Mouse (Mus musculus) forebrain, postnatal 0 days (tissue): Measurements from ENCODE around the gene Pik3r2. TPM values are rescaled to one million over a fixed set of nuclear protein-coding genes. Genes with fewer than 3 reads are reported as not detected.

Experiments
- ATAC-seq: fragments of 200-750 bp; cut with Nextera tagmentation; 2 replicates; pipeline ENCODE4 v1.8.0; 2017; ENCODE audit warnings: mild to moderate bottlenecking, moderate library complexity
- DNase-seq: peaks from one replicate; pipeline ENCODE4 v3.0.0-alpha.2; 2015
- H3K27ac ChIP-seq: fragments of 300-500 bp; sonication (generic); 2 replicates; pipeline ENCODE4 v1.5.1; 2014; ENCODE audit warnings: low read depth, mild to moderate bottlenecking, antibody characterized with exemption, low read length, moderate library complexity, mixed read lengths
- H3K27me3 ChIP-seq: fragments of 300-500 bp; sonication (generic); 2 replicates; pipeline ENCODE4 v1.6.1; 2014; ENCODE audit warnings: mild to moderate bottlenecking, low read length, mixed read lengths; ENCODE audit not compliant: insufficient read depth
- H3K36me3 ChIP-seq: fragments of 300-500 bp; sonication (generic); 2 replicates; pipeline ENCODE4 v1.6.1; 2014; ENCODE audit warnings: mild to moderate bottlenecking, moderate library complexity; ENCODE audit not compliant: insufficient read depth
- H3K4me1 ChIP-seq: fragments of 300-500 bp; sonication (generic); 2 replicates; pipeline ENCODE4 v1.6.1; 2014; ENCODE audit warnings: antibody characterized with exemption; ENCODE audit not compliant: insufficient read depth
- H3K4me2 ChIP-seq: fragments of 300-500 bp; sonication (generic); 2 replicates; pipeline ENCODE4 v1.6.1; 2014; ENCODE audit warnings: low read depth, mild to moderate bottlenecking, moderate library complexity
- H3K4me3 ChIP-seq: fragments of 300-500 bp; sonication (generic); 2 replicates; pipeline ENCODE4 v1.5.1; 2014; ENCODE audit warnings: low read depth, low read length, mixed read lengths
- H3K9ac ChIP-seq: fragments of 300-500 bp; sonication (generic); 2 replicates; pipeline ENCODE4 v1.6.1; 2014; ENCODE audit warnings: mild to moderate bottlenecking
- H3K9me3 ChIP-seq: fragments of 300-500 bp; sonication (generic); 2 replicates; pipeline ENCODE4 v1.6.1; 2016; ENCODE audit warnings: low read length
- CTCF ChIP-seq: sonication (generic); IDR thresholded peaks from 2 replicates; pipeline ENCODE4 v1.5.1; 2016; ENCODE audit warnings: antibody characterized with exemption, control low read depth, low read depth
- WGBS: fragments of 180-500 bp; shearing (Covaris S2); extraction: QIAGEN DNeasy Blood & Tissue Kit; methylation state at CpG from one replicate; pipeline ENCODE4 v1.1.7; 2014; 5-methylcytosine and 5-hydroxymethylcytosine counted together
- microRNA-seq, 2 experiments: library from miRNA; unstranded; fragments of <30 nt; microRNA quantifications; one replicate each; pipeline ENCODE4; 2016
- polyA plus RNA-seq: library from polyadenylated mRNA; unstranded; fragments of >200 nt; fragmentation: Nextera tagmentation; extraction: Ambion mirVana; gene quantifications from 2 replicates; pipeline ENCODE4 v1.2.1, GENCODE M21; 2015
- total RNA-seq: library from RNA; depleted of rRNA; stranded (reverse); fragments of >200 nt; gene quantifications from 2 replicates; pipeline ENCODE4 v1.2.3, GENCODE M21; 2014; rRNA removed

The Pik3r2 gene
- total and polyA plus RNA-seq, 2 experiments from 2014 or later: 147 to 170 TPM

GRCm38 (mm10) chr8:70718297-70718696 lies 58.2 kb downstream of the Pik3r2 start, which contains the start of gene Gm3336:
Gm3336 (plus strand) TSS chr8:70718543.
- Histone ChIP-seq H3K36me3 (no peaks in the 10 kb centered on the region), H3K4me2 (no peak within 1 kb of the TSS; the same call in 1 of the 2 replicates), H3K4me1 (no peaks in the 10 kb centered on the region), H3K27me3 (0 out of 2 replicates have a peak, but pooled peaks cover 4% of the 10 kb centered on the region), H3K9ac (no peak within 1 kb of the TSS), H3K9me3 (no peaks in the 10 kb centered on the region), H3K27ac (no peak within 1 kb of the TSS), H3K4me3 (no peak within 1 kb of the TSS)
- peak; percentile 33 for DNase-seq
- WGBS: 1% methylated on average over 19 of the region's 19 CpGs
- peak; percentile 86 for TF ChIP-seq CTCF
- peak; percentile 52; the same call in 1 of the 2 replicates for ATAC-seq

Small RNA genes within 50 kb of the gene (microRNA-seq; reads per million reads assigned to microRNA genes)
- 0.85 to 1.9 reads per million in 2 experiments for gene Mir7240

Other genes with a start within 250 kb of the Pik3r2 start
- 559 and 592 TPM in 2 replicates for gene Fkbp8, start 249.0 kb downstream of the Pik3r2 start, total RNA-seq
- gene Fkbp8, start 249.0 kb downstream of the Pik3r2 start, polyA plus RNA-seq: 385 and 426 TPM in 2 replicates
- 39.1 and 43.5 TPM in 2 replicates for gene Kxd1, start 248.8 kb downstream of the Pik3r2 start, total RNA-seq
- 51.6 and 51.9 TPM in 2 replicates for gene Kxd1, start 248.8 kb downstream of the Pik3r2 start, polyA plus RNA-seq
- gene Ell, start 237.3 kb downstream of the Pik3r2 start, total RNA-seq: 16.2 and 18.4 TPM in 2 replicates
- gene Ell, start 237.3 kb downstream of the Pik3r2 start, polyA plus RNA-seq: 9.7 and 11.0 TPM in 2 replicates
- 127 and 136 TPM in 2 replicates for gene Isyna1, start 182.3 kb downstream of the Pik3r2 start, total RNA-seq
- gene Isyna1, start 182.3 kb downstream of the Pik3r2 start, polyA plus RNA-seq: 93.3 and 106 TPM in 2 replicates
- gene Ssbp4, start 167.8 kb downstream of the Pik3r2 start, total RNA-seq: 197 and 249 TPM in 2 replicates
- gene Ssbp4, start 167.8 kb downstream of the Pik3r2 start, polyA plus RNA-seq: 204 and 221 TPM in 2 replicates
- gene Lrrc25, start 160.6 kb downstream of the Pik3r2 start, total RNA-seq: 1.4 and 2.8 TPM in 2 replicates
- 1.2 TPM in 2 replicates for gene Lrrc25, start 160.6 kb downstream of the Pik3r2 start, polyA plus RNA-seq
- 0.90 TPM in 1 of 2 replicates, not detected in the other for gene Gdf15, start 144.3 kb downstream of the Pik3r2 start, total RNA-seq
- 0.18 and 0.26 TPM in 2 replicates for gene Gdf15, start 144.3 kb downstream of the Pik3r2 start, polyA plus RNA-seq
- 22.1 and 23.8 TPM in 2 replicates for gene Pgpep1, start 116.3 kb downstream of the Pik3r2 start, total RNA-seq
- gene Pgpep1, start 116.3 kb downstream of the Pik3r2 start, polyA plus RNA-seq: 22.1 and 26.1 TPM in 2 replicates
- 93.7 and 140 TPM in 2 replicates for gene Lsm4, start 103.5 kb downstream of the Pik3r2 start, total RNA-seq
- gene Lsm4, start 103.5 kb downstream of the Pik3r2 start, polyA plus RNA-seq: 177 and 231 TPM in 2 replicates
- 333 and 392 TPM in 2 replicates for gene Jund, start 77.8 kb downstream of the Pik3r2 start, total RNA-seq
- gene Jund, start 77.8 kb downstream of the Pik3r2 start, polyA plus RNA-seq: 108 and 114 TPM in 2 replicates
- gene Iqcn, start 73.3 kb downstream of the Pik3r2 start, total RNA-seq: 0.33 TPM in 1 of 2 replicates, not detected in the other
- gene Iqcn, start 73.3 kb downstream of the Pik3r2 start, polyA plus RNA-seq: 0.03 and 0.08 TPM in 2 replicates
- not detected in 2 replicates for gene Gm3336, start 58.2 kb downstream of the Pik3r2 start, total RNA-seq
- gene Gm3336, start 58.2 kb downstream of the Pik3r2 start, polyA plus RNA-seq: not detected in 2 replicates
- gene Pde4c, start 53.0 kb downstream of the Pik3r2 start, total RNA-seq: 0.48 and 0.62 TPM in 2 replicates
- gene Pde4c, start 53.0 kb downstream of the Pik3r2 start, polyA plus RNA-seq: 0.10 and 0.23 TPM in 2 replicates
- gene Rab3a, start 22.0 kb downstream of the Pik3r2 start, total RNA-seq: 450 and 499 TPM in 2 replicates
- gene Rab3a, start 22.0 kb downstream of the Pik3r2 start, polyA plus RNA-seq: 632 and 673 TPM in 2 replicates
- gene Mpv17l2, start 15.8 kb downstream of the Pik3r2 start, total RNA-seq: 33.7 and 39.9 TPM in 2 replicates
- 60.4 and 61.9 TPM in 2 replicates for gene Mpv17l2, start 15.8 kb downstream of the Pik3r2 start, polyA plus RNA-seq
- 26.2 and 60.0 TPM in 2 replicates for gene Mast3, start 28.3 kb upstream of the Pik3r2 start, total RNA-seq
- gene Mast3, start 28.3 kb upstream of the Pik3r2 start, polyA plus RNA-seq: 20.3 and 25.2 TPM in 2 replicates
- gene Il12rb1, start 31.7 kb upstream of the Pik3r2 start, total RNA-seq: 0.05 TPM in 1 of 2 replicates, not detected in the other
- not detected in 2 replicates for gene Il12rb1, start 31.7 kb upstream of the Pik3r2 start, polyA plus RNA-seq
- gene Arrdc2, start 63.0 kb upstream of the Pik3r2 start, total RNA-seq: 15.4 and 25.9 TPM in 2 replicates
- 5.6 and 7.1 TPM in 2 replicates for gene Arrdc2, start 63.0 kb upstream of the Pik3r2 start, polyA plus RNA-seq
- 20.5 and 31.5 TPM in 2 replicates for gene Kcnn1, start 86.5 kb upstream of the Pik3r2 start, total RNA-seq
- 9.4 and 9.8 TPM in 2 replicates for gene Kcnn1, start 86.5 kb upstream of the Pik3r2 start, polyA plus RNA-seq
- 34.7 and 59.9 TPM in 2 replicates for gene Ccdc124, start 97.2 kb upstream of the Pik3r2 start, total RNA-seq
- 161 and 175 TPM in 2 replicates for gene Ccdc124, start 97.2 kb upstream of the Pik3r2 start, polyA plus RNA-seq
- gene Slc5a5, start 116.0 kb upstream of the Pik3r2 start, total RNA-seq: 1.5 and 2.2 TPM in 2 replicates
- 2.4 and 3.6 TPM in 2 replicates for gene Slc5a5, start 116.0 kb upstream of the Pik3r2 start, polyA plus RNA-seq
- gene Rpl18a, start 120.7 kb upstream of the Pik3r2 start, total RNA-seq: 1,945 and 2,194 TPM in 2 replicates
- 2,793 and 3,853 TPM in 2 replicates for gene Rpl18a, start 120.7 kb upstream of the Pik3r2 start, polyA plus RNA-seq
- 57.2 and 68.1 TPM in 2 replicates for gene Map1s, start 129.2 kb upstream of the Pik3r2 start, total RNA-seq
- gene Map1s, start 129.2 kb upstream of the Pik3r2 start, polyA plus RNA-seq: 52.7 and 63.9 TPM in 2 replicates